Mouse (Mus musculus) liver, embryonic 11.5 days (tissue): ENCODE results near the gene Cdk5r1. TPM values are rescaled to one million over a fixed set of nuclear protein-coding genes. Genes with fewer than 3 reads are reported as not detected.

Experiments used
- ATAC-seq: fragments of 200-750 bp; cut with Nextera tagmentation; replicated peaks from 2 replicates; pipeline ENCODE4 v1.8.0; 2017; ENCODE audit warnings: moderate number of reproducible peaks, mild to moderate bottlenecking, moderate TSS enrichment, moderate library complexity; ENCODE audit not compliant: low FRiP score
- DNase-seq: peaks from one replicate; pipeline ENCODE4 v3.0.0-alpha.2; 2017; ENCODE audit warnings: low spot score
- H3K27ac ChIP-seq: fragments of 300-500 bp; sonication (generic); 2 replicates; pipeline ENCODE4 v1.5.1; 2014; ENCODE audit warnings: mild to moderate bottlenecking, low read depth, low read length, control low read depth
- H3K27me3 ChIP-seq: fragments of 300-500 bp; sonication (generic); replicated peaks from 2 replicates; pipeline ENCODE4 v1.6.1; 2014; ENCODE audit warnings: low read length, mixed read lengths; ENCODE audit not compliant: control insufficient read depth, insufficient read depth
- H3K36me3 ChIP-seq: fragments of 300-500 bp; sonication (generic); 2 replicates; pipeline ENCODE4 v1.6.1; 2014; ENCODE audit warnings: mild to moderate bottlenecking, low read length, moderate library complexity, mixed read lengths; ENCODE audit not compliant: control insufficient read depth, insufficient read depth
- H3K4me1 ChIP-seq: fragments of 300-500 bp; sonication (generic); replicated peaks from 2 replicates; pipeline ENCODE4 v1.6.1; 2014; ENCODE audit warnings: low read length, mixed read lengths; ENCODE audit not compliant: control insufficient read depth, insufficient read depth
- H3K4me2 ChIP-seq: fragments of 300-500 bp; sonication (generic); 2 replicates; pipeline ENCODE4 v1.6.1; 2014; ENCODE audit warnings: mild to moderate bottlenecking, control low read depth, moderate library complexity
- H3K4me3 ChIP-seq: fragments of 300-500 bp; sonication (generic); 2 replicates; pipeline ENCODE4 v1.5.1; 2014; ENCODE audit warnings: low read depth, low read length, control low read depth
- H3K9ac ChIP-seq: fragments of 300-500 bp; sonication (generic); 2 replicates; pipeline ENCODE4 v1.6.1; 2014; ENCODE audit warnings: low read depth, low read length, control low read depth
- H3K9me3 ChIP-seq: fragments of 300-500 bp; sonication (generic); 2 replicates; pipeline ENCODE4 v1.6.1; 2016; ENCODE audit warnings: low read length, inconsistent platforms, mixed read lengths; ENCODE audit not compliant: control insufficient read depth
- WGBS: fragments of 180-500 bp; shearing (Covaris S2); extraction: QIAGEN DNeasy Blood & Tissue Kit; methylation state at CpG from one replicate; pipeline ENCODE4 v1.1.7; 2014; 5-methylcytosine and 5-hydroxymethylcytosine counted together
- polyA plus RNA-seq: library from polyadenylated mRNA; unstranded; fragments of >200 nt; fragmentation: Nextera tagmentation; extraction: Ambion mirVana; gene quantifications from 2 replicates; pipeline ENCODE4 v1.2.1, GENCODE M21; 2014

Gene Cdk5r1
- 0.68 and 0.77 TPM in 2 replicates for polyA plus RNA-seq

GRCm38 (mm10) chr11:80476222-80477189, at the start of gene Cdk5r1:
Gene Cdk5r1, plus strand, starts transcription at chr11:80477023.
- Histone ChIP-seq H3K4me1 (peaks cover 15% of the 10 kb centered on the region), H3K27me3 (peaks cover 7% of the 10 kb centered on the region), H3K4me2 (peak within 1 kb of the TSS; percentile 100), H3K4me3 (peak within 1 kb of the TSS; percentile 74), H3K27ac (peak within 1 kb of the TSS; percentile 48), H3K9ac (peak within 1 kb of the TSS; percentile 68), H3K9me3 (no peaks in the 10 kb centered on the region), H3K36me3 (peaks cover 11% of the 10 kb centered on the region; the same call in 1 of the 2 replicates)
- ATAC-seq (peak; percentile 90), DNase-seq (peak; percentile 90)
- WGBS, result 1% methylated on average over 97 of the region's 116 CpGs

GRCm38 (mm10) chr11:80428381-80429008, 48.3 kb upstream of the Cdk5r1 start, which contains the start of gene Psmd11:
Gene Psmd11, plus strand, starts transcription at chr11:80428615.
- no peaks in the 10 kb centered on the region for H3K9me3 ChIP-seq
- ATAC-seq, result peak; percentile 97
- peak; percentile 93 for DNase-seq
- H3K4me3 ChIP-seq, result peak within 1 kb of the TSS; percentile 87
- peak within 1 kb of the TSS; percentile 80 for H3K27ac ChIP-seq
- peaks cover 13% of the 10 kb centered on the region for H3K36me3 ChIP-seq
- WGBS, result under 1% methylated on average over 58 of the region's 58 CpGs
- peaks cover 6% of the 10 kb centered on the region for H3K4me1 ChIP-seq
- peak within 1 kb of the TSS; percentile 96 for H3K9ac ChIP-seq
- H3K4me2 ChIP-seq, result peak within 1 kb of the TSS; percentile 81
- no peaks in the 10 kb centered on the region for H3K27me3 ChIP-seq

GRCm38 (mm10) chr11:80429009-80429475, 47.8 kb upstream of the Cdk5r1 start:
- Histone ChIP-seq H3K27me3 (no peaks in the 10 kb centered on the region), H3K27ac (peak overlapping the region; percentile 80), H3K9me3 (no peaks in the 10 kb centered on the region), H3K36me3 (peaks cover 13% of the 10 kb centered on the region), H3K4me2 (peak overlapping the region; percentile 81), H3K4me1 (peaks cover 6% of the 10 kb centered on the region), H3K9ac (peak overlapping the region; percentile 96), H3K4me3 (peak overlapping the region; percentile 87)
- ATAC-seq (peak; percentile 60), DNase-seq (peak; percentile 71)
- WGBS, result under 1% methylated on average over 37 of the region's 37 CpGs

- Histone ChIP-seq H3K4me1 (peaks cover 6% of the 10 kb centered on the region), H3K27ac (peak overlapping the region; percentile 80), H3K36me3 (peaks cover 13% of the 10 kb centered on the region), H3K4me3 (peak overlapping the region; percentile 87), H3K9ac (peak overlapping the region; percentile 96), H3K4me2 (peak overlapping the region; percentile 81), H3K9me3 (no peaks in the 10 kb centered on the region), H3K27me3 (no peaks in the 10 kb centered on the region)
- WGBS, result 50% methylated on average over 14 of the region's 14 CpGs
- DNase-seq (no peak), ATAC-seq (no peak)
Measured at GRCm38 (mm10) chr11:80429500-80430166, 47.2 kb upstream of the Cdk5r1 start.

- Histone ChIP-seq H3K27me3 (no peaks in the 10 kb centered on the region), H3K36me3 (peaks cover 13% of the 10 kb centered on the region), H3K9me3 (no peaks in the 10 kb centered on the region), H3K27ac (no peak overlapping the region), H3K4me2 (peak overlapping the region; percentile 40; the same call in 1 of the 2 replicates), H3K9ac (no peak overlapping the region), H3K4me1 (peaks cover 6% of the 10 kb centered on the region), H3K4me3 (no peak overlapping the region)
- WGBS, result 84% methylated on average over 3 of the region's 3 CpGs
- DNase-seq, result no peak
- no peak for ATAC-seq
Measured at GRCm38 (mm10) chr11:80430366-80430910, 46.4 kb upstream of the Cdk5r1 start.

- DNase-seq (no peak), ATAC-seq (no peak)
- no peak overlapping the region for H3K27ac ChIP-seq
- H3K4me2 ChIP-seq, result no peak overlapping the region
- H3K4me3 ChIP-seq, result no peak overlapping the region
- WGBS, result 90% methylated on average over 3 of the region's 3 CpGs
- no peak overlapping the region for H3K9ac ChIP-seq
- H3K9me3 ChIP-seq, result no peaks in the 10 kb centered on the region
- peaks cover 13% of the 10 kb centered on the region; the same call in 1 of the 2 replicates for H3K36me3 ChIP-seq
- H3K4me1 ChIP-seq, result no peaks in the 10 kb centered on the region
- no peaks in the 10 kb centered on the region for H3K27me3 ChIP-seq
Measured at GRCm38 (mm10) chr11:80446916-80447315, 29.9 kb upstream of the Cdk5r1 start.

- Histone ChIP-seq H3K4me1 (no peaks in the 10 kb centered on the region), H3K9ac (no peak overlapping the region), H3K36me3 (peaks cover 15% of the 10 kb centered on the region; the same call in 1 of the 2 replicates), H3K27me3 (no peaks in the 10 kb centered on the region), H3K4me3 (no peak overlapping the region), H3K27ac (no peak overlapping the region), H3K9me3 (no peaks in the 10 kb centered on the region), H3K4me2 (no peak overlapping the region)
- ATAC-seq (no peak), DNase-seq (no peak)
- WGBS, result 94% methylated on average over 2 of the region's 2 CpGs
Measured at GRCm38 (mm10) chr11:80449859-80450258, 27.0 kb upstream of the Cdk5r1 start.

GRCm38 (mm10) chr11:80452242-80452641, 24.6 kb upstream of the Cdk5r1 start:
- Histone ChIP-seq H3K4me3 (no peak overlapping the region), H3K27me3 (no peaks in the 10 kb centered on the region), H3K27ac (no peak overlapping the region), H3K4me1 (no peaks in the 10 kb centered on the region), H3K36me3 (peaks cover 13% of the 10 kb centered on the region), H3K9ac (no peak overlapping the region), H3K4me2 (no peak overlapping the region), H3K9me3 (no peaks in the 10 kb centered on the region)
- ATAC-seq (no peak), DNase-seq (no peak)
- WGBS, result 66% methylated on average over 3 of the region's 3 CpGs
